Mouse (Mus musculus): ENCODE data around the gene Med13l. TPM values are rescaled to one million over a fixed set of nuclear protein-coding genes. Genes with fewer than 3 reads are reported as not detected.

Med13l gene
- polyA plus RNA-seq, 1 experiment, result 10.7 TPM

DNA sequence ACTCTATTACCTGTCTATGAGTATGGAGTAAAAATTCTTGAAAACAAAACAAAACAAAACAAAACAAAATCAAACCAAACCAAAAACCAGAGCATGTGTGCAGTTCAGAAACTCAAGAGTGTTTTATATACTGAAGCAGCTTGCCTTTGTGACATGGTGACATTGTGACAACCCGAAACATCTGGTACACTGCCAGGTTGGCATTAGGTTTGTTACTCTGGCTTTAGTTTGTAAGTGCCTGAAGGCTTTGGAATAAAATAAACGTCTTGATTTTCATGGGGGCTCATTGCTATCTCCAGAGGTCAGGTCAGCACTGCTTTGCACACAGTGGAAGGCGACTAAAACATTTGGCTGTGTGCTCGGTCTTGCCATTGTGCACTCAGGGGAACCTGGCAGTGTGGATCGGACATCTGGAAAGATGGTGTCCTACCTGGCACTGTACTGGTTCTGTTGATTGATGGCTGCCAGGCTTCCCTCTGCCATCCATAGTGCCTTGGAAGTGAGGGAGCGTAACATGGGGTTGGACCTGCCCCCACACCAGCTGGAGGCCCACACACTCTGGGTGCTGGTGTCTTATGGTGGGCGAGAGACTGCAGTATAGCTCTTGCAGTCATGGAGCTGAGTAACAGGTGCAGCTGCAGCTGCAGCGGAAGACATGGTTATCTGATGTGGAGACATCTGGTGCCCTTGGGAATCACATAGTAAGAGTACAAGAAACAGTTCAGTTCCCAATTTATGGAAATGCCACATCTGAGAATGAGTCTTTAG, 115.9 kb downstream of the Med13l start:
- H3K27ac ChIP-seq (ENCODE audit: insufficient read depth, low read depth, low read length), result no peak overlapping the region
- TF ChIP-seq POLR2A (IDR thresholded peaks at IDR 0.05; ENCODE audit: low read depth, low read length) (no peak), CTCF (conservative IDR thresholded peaks at IDR 0.05; ENCODE audit: insufficient read depth, insufficient read length, low read depth, low read length) (no peak)
- WGBS, result 74% methylated on average over 8 of the region's 8 CpGs

GRCm38 (mm10) chr5:118679283-118679835, 118.9 kb downstream of the Med13l start:
- TF ChIP-seq CTCF (conservative IDR thresholded peaks at IDR 0.05; ENCODE audit: insufficient read depth, insufficient read length, low read depth, low read length) (no peak), POLR2A (IDR thresholded peaks at IDR 0.05; ENCODE audit: low read depth, low read length) (no peak)
- Histone ChIP-seq H3K4me1 (ENCODE audit: control insufficient read depth, insufficient read depth, low read length) (peaks cover 22% of the 10 kb centered on the region), H3K4me3 (ENCODE audit: insufficient read depth, low read depth, low read length) (no peak overlapping the region), H3K27ac (ENCODE audit: insufficient read depth, low read depth, low read length) (peak overlapping the region; percentile 54; the same call in 1 of the 2 replicates), H3K36me3 (ENCODE audit: control insufficient read depth, insufficient read depth, low read length) (no peaks in the 10 kb centered on the region), H3K27me3 (replicated peaks; ENCODE audit: control insufficient read depth, insufficient read depth, low read length) (no peaks in the 10 kb centered on the region)
- peak; percentile 78 for DNase-seq
- WGBS, result 54% methylated on average over 9 of the region's 9 CpGs

More for the DNA sequence above, 115.9 kb downstream of the Med13l start:
- Histone ChIP-seq H3K36me3 (ENCODE audit: control insufficient read depth, insufficient read depth, low read length) (no peaks in the 10 kb centered on the region), H3K4me1 (ENCODE audit: control insufficient read depth, insufficient read depth, low read length) (peaks cover 22% of the 10 kb centered on the region), H3K4me3 (ENCODE audit: insufficient read depth, low read depth, low read length) (no peak overlapping the region), H3K27me3 (replicated peaks; ENCODE audit: control insufficient read depth, insufficient read depth, low read length) (no peaks in the 10 kb centered on the region)
- DNase-seq, result no peak

- TF ChIP-seq POLR2A (IDR thresholded peaks at IDR 0.05; ENCODE audit: low read depth, low read length) (no peak), CTCF (conservative IDR thresholded peaks at IDR 0.05; ENCODE audit: insufficient read depth, insufficient read length, low read depth, low read length) (no peak)
- Histone ChIP-seq H3K27ac (ENCODE audit: insufficient read depth, low read depth, low read length) (no peak overlapping the region), H3K27me3 (replicated peaks; ENCODE audit: control insufficient read depth, insufficient read depth, low read length) (no peaks in the 10 kb centered on the region), H3K36me3 (ENCODE audit: control insufficient read depth, insufficient read depth, low read length) (no peaks in the 10 kb centered on the region), H3K4me1 (ENCODE audit: control insufficient read depth, insufficient read depth, low read length) (peaks cover 26% of the 10 kb centered on the region), H3K4me3 (ENCODE audit: insufficient read depth, low read depth, low read length) (no peak overlapping the region)
- DNase-seq, result no peak
- 95% methylated on average over 13 of the region's 13 CpGs for WGBS
Observed at GRCm38 (mm10) chr5:118680853-118681252, 120.4 kb downstream of the Med13l start.

DNA sequence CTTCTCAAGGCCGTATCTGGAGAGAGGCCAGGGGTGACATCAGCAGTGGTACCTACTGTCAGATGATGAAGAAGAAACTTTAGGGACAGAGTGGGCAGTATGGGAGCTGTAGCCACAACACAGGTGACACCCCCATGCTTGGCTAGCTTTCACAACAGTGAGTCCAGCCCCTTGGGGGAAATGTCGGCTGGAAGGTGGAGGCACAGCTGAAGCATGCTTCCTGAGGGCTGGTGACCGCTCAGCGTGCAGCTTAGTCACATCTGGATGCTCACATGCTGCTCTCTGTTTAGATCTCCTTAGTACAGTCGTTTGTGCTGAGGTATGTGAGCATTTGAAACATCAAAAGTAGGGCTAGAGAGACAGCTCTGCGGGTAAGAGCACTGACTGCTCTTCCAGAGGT, 121.5 kb downstream of the Med13l start:
- WGBS, result 76% methylated on average over 6 of the region's 6 CpGs
- H3K27me3 ChIP-seq (replicated peaks; ENCODE audit: control insufficient read depth, insufficient read depth, low read length), result no peaks in the 10 kb centered on the region
- no peak for TF ChIP-seq POLR2A (IDR thresholded peaks at IDR 0.05; ENCODE audit: low read depth, low read length)
- TF ChIP-seq CTCF (conservative IDR thresholded peaks at IDR 0.05; ENCODE audit: insufficient read depth, insufficient read length, low read depth, low read length), result no peak
- DNase-seq, result no peak
- H3K4me3 ChIP-seq (ENCODE audit: insufficient read depth, low read depth, low read length), result no peak overlapping the region
- H3K36me3 ChIP-seq (ENCODE audit: control insufficient read depth, insufficient read depth, low read length), result no peaks in the 10 kb centered on the region
- H3K27ac ChIP-seq (ENCODE audit: insufficient read depth, low read depth, low read length), result peak overlapping the region; percentile 43; the same call in 1 of the 2 replicates
- H3K4me1 ChIP-seq (ENCODE audit: control insufficient read depth, insufficient read depth, low read length), result peaks cover 29% of the 10 kb centered on the region

GRCm38 (mm10) chr5:118685145-118685544, 124.7 kb downstream of the Med13l start:
- Histone ChIP-seq H3K4me1 (ENCODE audit: control insufficient read depth, insufficient read depth, low read length) (peaks cover 27% of the 10 kb centered on the region), H3K27me3 (replicated peaks; ENCODE audit: control insufficient read depth, insufficient read depth, low read length) (no peaks in the 10 kb centered on the region), H3K4me3 (ENCODE audit: insufficient read depth, low read depth, low read length) (no peak overlapping the region), H3K36me3 (ENCODE audit: control insufficient read depth, insufficient read depth, low read length) (no peaks in the 10 kb centered on the region), H3K27ac (ENCODE audit: insufficient read depth, low read depth, low read length) (peak overlapping the region; percentile 58; the same call in 1 of the 2 replicates)
- TF ChIP-seq CTCF (conservative IDR thresholded peaks at IDR 0.05; ENCODE audit: insufficient read depth, insufficient read length, low read depth, low read length) (no peak), POLR2A (IDR thresholded peaks at IDR 0.05; ENCODE audit: low read depth, low read length) (no peak)
- 43% methylated on average over 8 of the region's 8 CpGs for WGBS
- DNase-seq, result peak; percentile 71

DNA sequence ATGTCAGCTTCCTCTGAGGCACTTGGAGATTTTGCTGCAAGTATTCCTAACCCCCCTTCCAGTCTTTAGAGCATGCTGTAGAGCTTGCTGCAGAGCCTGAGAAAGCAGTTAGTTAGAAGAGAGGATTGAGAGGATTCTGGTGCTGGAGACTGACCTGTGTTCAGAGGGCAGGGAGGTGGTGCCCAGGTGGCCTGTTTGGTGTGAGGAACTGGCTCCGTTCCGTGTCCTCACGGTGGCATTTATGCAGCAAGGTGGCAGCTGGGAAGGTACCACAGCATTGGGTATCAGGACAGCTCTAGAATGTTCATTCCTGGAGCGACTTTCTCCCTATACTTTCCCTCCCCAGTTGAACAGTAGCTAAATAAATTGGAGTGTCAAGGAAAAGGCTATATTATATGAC, 125.5 kb downstream of the Med13l start:
- WGBS, result 46% methylated on average over 4 of the region's 4 CpGs
- Histone ChIP-seq H3K27me3 (replicated peaks; ENCODE audit: control insufficient read depth, insufficient read depth, low read length) (no peaks in the 10 kb centered on the region), H3K36me3 (ENCODE audit: control insufficient read depth, insufficient read depth, low read length) (no peaks in the 10 kb centered on the region), H3K4me3 (ENCODE audit: insufficient read depth, low read depth, low read length) (no peak overlapping the region), H3K4me1 (ENCODE audit: control insufficient read depth, insufficient read depth, low read length) (peaks cover 26% of the 10 kb centered on the region), H3K27ac (ENCODE audit: insufficient read depth, low read depth, low read length) (peak overlapping the region; percentile 58)
- TF ChIP-seq POLR2A (IDR thresholded peaks at IDR 0.05; ENCODE audit: low read depth, low read length) (no peak), CTCF (conservative IDR thresholded peaks at IDR 0.05; ENCODE audit: insufficient read depth, insufficient read length, low read depth, low read length) (no peak)
- DNase-seq, result peak; percentile 71
